Comparison of ENCODE assay signal across 1 mouse cellular context in genomic region chr8:13104691-13105086, GRCm38 (mm10).
TF ChIP-seq lines count a peak whose summit lies in the region.

No protein-coding gene starts in this region.

TF ChIP-seq in MEL, 35 proteins besides CTCF, POLR2A, EP300 and RAD21 (continued from another document):
- 0 out of 2 replicates have a peak, but pooled peaks have one; percentile 17 for TF ChIP-seq MYC (IDR thresholded peaks at IDR 0.05; ENCODE audit: low read depth, low read length)
- no peak for TF ChIP-seq MEF2A (IDR thresholded peaks at IDR 0.05; ENCODE audit: extremely low read depth, insufficient replicate concordance, low read depth, low read length, poor library complexity, severe bottlenecking)
- TF ChIP-seq CHD2 (IDR thresholded peaks at IDR 0.05; ENCODE audit: low read length), result no peak
- TF ChIP-seq NELFE (IDR thresholded peaks at IDR 0.05; ENCODE audit: low read depth, low read length), result peak; percentile 63
- TF ChIP-seq HCFC1 (IDR thresholded peaks at IDR 0.05; ENCODE audit: low read depth, low read length), result peak; percentile 97
- TF ChIP-seq SMC3 (IDR thresholded peaks at IDR 0.05; ENCODE audit: low read depth, low read length), result no peak
- no peak for TF ChIP-seq TAL1 (IDR thresholded peaks at IDR 0.05; ENCODE audit: low read length)
- TF ChIP-seq USF2 (IDR thresholded peaks at IDR 0.05; ENCODE audit: borderline replicate concordance in 1 of 2, insufficient read depth in 1 of 2, low read depth in 1 of 2, low read length in 2 of 2), result no peak
- peak; percentile 97 for TF ChIP-seq UBTF (IDR thresholded peaks at IDR 0.05; ENCODE audit: borderline replicate concordance, insufficient read depth, low read depth, low read length)
- TF ChIP-seq ZNF384 (IDR thresholded peaks at IDR 0.05; ENCODE audit: low read depth, low read length), result no peak
- TF ChIP-seq MAZ (IDR thresholded peaks at IDR 0.05; ENCODE audit: low read depth, low read length), result peak; percentile 63; the same call in 1 of the 2 replicates
- no peak for TF ChIP-seq ZKSCAN1 (IDR thresholded peaks at IDR 0.05; ENCODE audit: low read depth, low read length)
- peak; percentile 76 for TF ChIP-seq TCF12 (IDR thresholded peaks at IDR 0.05; ENCODE audit: low read depth, low read length)
